Mouse (Mus musculus): ENCODE data around the gene Ddx41. TPM values are rescaled to one million over a fixed set of nuclear protein-coding genes. Genes with fewer than 3 reads are reported as not detected.
A peak's percentile ranks its signal among the peaks of the same experiment; 100 is the strongest.
"Not testable (repeated sequence)": the region's sequence is repeated elsewhere in the genome, so short reads cannot be mapped to it uniquely, and the experiment has no call there.

Ddx41 gene
- polyA plus RNA-seq, 1 experiment from 2014 or later, result 67.6 TPM

DNA sequence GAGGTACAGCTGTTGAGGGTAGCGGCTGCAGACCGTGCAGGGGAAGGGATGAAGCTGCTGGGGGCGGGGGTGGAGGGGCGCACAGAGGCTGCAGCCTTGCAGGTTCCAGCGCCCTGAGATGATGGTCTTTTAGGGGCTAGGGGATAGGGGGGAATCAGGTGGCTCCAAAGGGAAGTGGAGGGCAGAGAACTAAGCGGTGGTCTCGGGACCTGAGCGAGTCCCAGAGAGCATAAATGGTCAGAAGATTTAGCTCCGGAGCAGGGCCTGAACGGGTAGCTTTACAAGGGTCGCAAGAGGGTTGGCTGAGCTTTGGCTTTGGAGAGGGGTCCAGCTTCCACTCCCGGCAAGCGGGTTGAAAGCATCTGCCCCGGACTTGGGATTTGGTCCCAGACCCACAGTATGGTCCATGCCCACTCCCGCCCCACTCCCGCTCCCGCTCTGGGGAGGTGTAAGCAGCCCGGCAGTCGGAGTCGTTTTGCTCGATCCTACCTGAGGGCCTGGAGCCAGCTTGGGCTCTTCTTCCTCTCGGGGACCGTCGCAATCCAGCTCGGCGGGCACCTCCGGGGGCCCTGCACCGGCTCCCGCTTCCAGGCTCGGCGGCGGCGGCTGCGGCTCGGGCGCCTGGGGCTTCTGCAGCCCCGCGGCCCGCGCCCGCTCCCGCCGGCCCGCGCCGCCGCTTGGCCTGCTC is 34.0 kb upstream of the Ddx41 start:
- H3K9ac ChIP-seq (replicated peaks; ENCODE audit: low read depth, low read length), result peak overlapping the region; percentile 95
- peaks cover 3% of the 10 kb centered on the region for H3K36me3 ChIP-seq (ENCODE audit: control insufficient read depth, insufficient read depth, low read length)
- peak overlapping the region; percentile 88 for H3K27ac ChIP-seq (ENCODE audit: low read length)
- no peaks in the 10 kb centered on the region; the same call in 1 of the 2 replicates for H3K9me3 ChIP-seq (ENCODE audit: control insufficient read depth, low read depth, low read length)
- peak; percentile 57 for ATAC-seq (ENCODE audit: insufficient number of reproducible peaks, insufficient read depth, low FRiP score, low read depth)
- WGBS, result under 1% methylated on average over 47 of the region's 47 CpGs
- peak overlapping the region; percentile 88 for H3K4me3 ChIP-seq (ENCODE audit: low read depth, low read length)
- peak overlapping the region; percentile 92 for H3K4me2 ChIP-seq (replicated peaks; ENCODE audit: low read depth, low read length)
- H3K4me1 ChIP-seq (ENCODE audit: control insufficient read depth, insufficient read depth, low read length), result peaks cover 13% of the 10 kb centered on the region
- H3K27me3 ChIP-seq (ENCODE audit: control insufficient read depth, insufficient read depth, low read length), result no peaks in the 10 kb centered on the region

- peak overlapping the region; percentile 95 for H3K9ac ChIP-seq (replicated peaks; ENCODE audit: low read depth, low read length)
- H3K4me3 ChIP-seq (ENCODE audit: low read depth, low read length), result peak overlapping the region; percentile 88
- H3K27me3 ChIP-seq (ENCODE audit: control insufficient read depth, insufficient read depth, low read length), result no peaks in the 10 kb centered on the region
- H3K4me2 ChIP-seq (replicated peaks; ENCODE audit: low read depth, low read length), result peak overlapping the region; percentile 92
- ATAC-seq (ENCODE audit: insufficient number of reproducible peaks, insufficient read depth, low FRiP score, low read depth), result no peak; the same call in 1 of the 2 replicates
- H3K9me3 ChIP-seq (ENCODE audit: control insufficient read depth, low read depth, low read length), result no peaks in the 10 kb centered on the region; the same call in 1 of the 2 replicates
- H3K36me3 ChIP-seq (ENCODE audit: control insufficient read depth, insufficient read depth, low read length), result peaks cover 3% of the 10 kb centered on the region
- peaks cover 13% of the 10 kb centered on the region for H3K4me1 ChIP-seq (ENCODE audit: control insufficient read depth, insufficient read depth, low read length)
- WGBS, result 1% methylated on average over 16 of the region's 16 CpGs
- peak overlapping the region; percentile 55 for H3K27ac ChIP-seq (ENCODE audit: low read length)
Measured at GRCm38 (mm10) chr13:55569726-55570285, 33.3 kb upstream of the Ddx41 start.

GRCm38 (mm10) chr13:55568524-55568923 is 32.1 kb upstream of the Ddx41 start:
- 82% methylated on average over 4 of the region's 4 CpGs for WGBS
- not testable (repeated sequence) for H3K36me3 ChIP-seq (ENCODE audit: control insufficient read depth, insufficient read depth, low read length); H3K4me3 ChIP-seq (ENCODE audit: low read depth, low read length); H3K9ac ChIP-seq (replicated peaks; ENCODE audit: low read depth, low read length); H3K27me3 ChIP-seq (ENCODE audit: control insufficient read depth, insufficient read depth, low read length); H3K9me3 ChIP-seq (ENCODE audit: control insufficient read depth, low read depth, low read length); ATAC-seq (ENCODE audit: insufficient number of reproducible peaks, insufficient read depth, low FRiP score, low read depth); H3K27ac ChIP-seq (ENCODE audit: low read length); H3K4me2 ChIP-seq (replicated peaks; ENCODE audit: low read depth, low read length)
- H3K4me1 ChIP-seq (ENCODE audit: control insufficient read depth, insufficient read depth, low read length), result peaks cover 13% of the 10 kb centered on the region

- H3K4me3 ChIP-seq (ENCODE audit: low read depth, low read length), result no peak overlapping the region
- ATAC-seq (ENCODE audit: insufficient number of reproducible peaks, insufficient read depth, low FRiP score, low read depth), result no peak
- peaks cover 6% of the 10 kb centered on the region for H3K36me3 ChIP-seq (ENCODE audit: control insufficient read depth, insufficient read depth, low read length)
- no peaks in the 10 kb centered on the region for H3K27me3 ChIP-seq (ENCODE audit: control insufficient read depth, insufficient read depth, low read length)
- no peak overlapping the region for H3K27ac ChIP-seq (ENCODE audit: low read length)
- no peak overlapping the region for H3K4me2 ChIP-seq (replicated peaks; ENCODE audit: low read depth, low read length)
- peaks cover 13% of the 10 kb centered on the region for H3K4me1 ChIP-seq (ENCODE audit: control insufficient read depth, insufficient read depth, low read length)
- no peak overlapping the region for H3K9ac ChIP-seq (replicated peaks; ENCODE audit: low read depth, low read length)
- H3K9me3 ChIP-seq (ENCODE audit: control insufficient read depth, low read depth, low read length), result no peaks in the 10 kb centered on the region
- WGBS, result 82% methylated on average over 2 of the region's 2 CpGs
Measured at GRCm38 (mm10) chr13:55567949-55568348, 31.5 kb upstream of the Ddx41 start.

- Histone ChIP-seq H3K9me3 (ENCODE audit: control insufficient read depth, low read depth, low read length) (no peaks in the 10 kb centered on the region), H3K36me3 (ENCODE audit: control insufficient read depth, insufficient read depth, low read length) (peaks cover 6% of the 10 kb centered on the region), H3K27ac (ENCODE audit: low read length) (no peak overlapping the region), H3K4me2 (replicated peaks; ENCODE audit: low read depth, low read length) (no peak overlapping the region), H3K4me3 (ENCODE audit: low read depth, low read length) (no peak overlapping the region), H3K9ac (replicated peaks; ENCODE audit: low read depth, low read length) (no peak overlapping the region), H3K4me1 (ENCODE audit: control insufficient read depth, insufficient read depth, low read length) (peaks cover 13% of the 10 kb centered on the region), H3K27me3 (ENCODE audit: control insufficient read depth, insufficient read depth, low read length) (no peaks in the 10 kb centered on the region)
- 85% methylated on average over 6 of the region's 6 CpGs for WGBS
- ATAC-seq (ENCODE audit: insufficient number of reproducible peaks, insufficient read depth, low FRiP score, low read depth), result no peak
Measured at GRCm38 (mm10) chr13:55567001-55567400, 30.5 kb upstream of the Ddx41 start.

DNA sequence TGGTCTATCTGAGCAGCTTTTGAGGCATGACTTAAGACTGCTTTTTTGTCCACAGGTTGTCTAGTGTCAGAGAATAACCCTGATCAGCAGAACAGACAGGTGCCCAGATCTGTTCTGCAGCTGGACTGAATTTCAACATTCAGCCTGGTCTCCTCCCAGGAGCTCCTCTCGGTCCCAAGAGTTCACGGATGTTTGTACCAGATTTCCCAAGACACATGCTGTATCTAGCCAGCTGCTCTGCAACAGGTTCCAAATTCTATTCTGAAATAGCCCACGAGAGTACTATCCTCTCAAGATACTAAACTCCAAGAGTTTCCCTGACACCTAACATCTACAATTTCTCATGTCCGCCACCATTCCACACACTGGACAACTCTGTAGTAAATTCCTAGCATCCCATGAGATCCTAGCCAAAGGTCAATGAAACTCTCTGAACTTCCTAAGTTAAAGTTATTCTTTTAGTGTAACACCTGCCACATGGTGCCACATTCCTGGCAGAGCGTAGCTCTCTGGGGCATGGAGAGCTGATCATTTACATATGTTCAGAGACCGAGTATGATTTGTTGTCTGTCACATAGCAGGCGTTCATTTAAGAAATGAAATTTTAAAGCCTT is 26.9 kb upstream of the Ddx41 start:
- 78% methylated on average over 7 of the region's 7 CpGs for WGBS
- Histone ChIP-seq H3K27ac (ENCODE audit: low read length) (no peak overlapping the region), H3K36me3 (ENCODE audit: control insufficient read depth, insufficient read depth, low read length) (peaks cover 9% of the 10 kb centered on the region), H3K4me3 (ENCODE audit: low read depth, low read length) (no peak overlapping the region), H3K27me3 (ENCODE audit: control insufficient read depth, insufficient read depth, low read length) (no peaks in the 10 kb centered on the region), H3K9ac (replicated peaks; ENCODE audit: low read depth, low read length) (no peak overlapping the region), H3K4me1 (ENCODE audit: control insufficient read depth, insufficient read depth, low read length) (0 out of 2 replicates have a peak, but pooled peaks cover 3% of the 10 kb centered on the region), H3K9me3 (ENCODE audit: control insufficient read depth, low read depth, low read length) (no peaks in the 10 kb centered on the region), H3K4me2 (replicated peaks; ENCODE audit: low read depth, low read length) (no peak overlapping the region)
- ATAC-seq (ENCODE audit: insufficient number of reproducible peaks, insufficient read depth, low FRiP score, low read depth), result no peak

- no peaks in the 10 kb centered on the region for H3K27me3 ChIP-seq (ENCODE audit: control insufficient read depth, insufficient read depth, low read length)
- no peaks in the 10 kb centered on the region for H3K9me3 ChIP-seq (ENCODE audit: control insufficient read depth, low read depth, low read length)
- H3K36me3 ChIP-seq (ENCODE audit: control insufficient read depth, insufficient read depth, low read length), result peaks cover 26% of the 10 kb centered on the region
- no peak overlapping the region for H3K4me2 ChIP-seq (replicated peaks; ENCODE audit: low read depth, low read length)
- ATAC-seq (ENCODE audit: insufficient number of reproducible peaks, insufficient read depth, low FRiP score, low read depth), result no peak
- H3K9ac ChIP-seq (replicated peaks; ENCODE audit: low read depth, low read length), result no peak overlapping the region
- no peaks in the 10 kb centered on the region for H3K4me1 ChIP-seq (ENCODE audit: control insufficient read depth, insufficient read depth, low read length)
- no peak overlapping the region for H3K4me3 ChIP-seq (ENCODE audit: low read depth, low read length)
- WGBS, result 82% methylated on average over 6 of the region's 6 CpGs
- H3K27ac ChIP-seq (ENCODE audit: low read length), result no peak overlapping the region
Measured at GRCm38 (mm10) chr13:55557499-55557898, 21.0 kb upstream of the Ddx41 start.

GRCm38 (mm10) chr13:55555921-55556320 is 19.5 kb upstream of the Ddx41 start:
- peaks cover 39% of the 10 kb centered on the region for H3K36me3 ChIP-seq (ENCODE audit: control insufficient read depth, insufficient read depth, low read length)
- WGBS, result 92% methylated on average over 9 of the region's 9 CpGs
- no peaks in the 10 kb centered on the region for H3K27me3 ChIP-seq (ENCODE audit: control insufficient read depth, insufficient read depth, low read length)
- H3K4me2 ChIP-seq (replicated peaks; ENCODE audit: low read depth, low read length), result no peak overlapping the region
- no peaks in the 10 kb centered on the region for H3K4me1 ChIP-seq (ENCODE audit: control insufficient read depth, insufficient read depth, low read length)
- no peak overlapping the region for H3K4me3 ChIP-seq (ENCODE audit: low read depth, low read length)
- H3K27ac ChIP-seq (ENCODE audit: low read length), result no peak overlapping the region
- ATAC-seq (ENCODE audit: insufficient number of reproducible peaks, insufficient read depth, low FRiP score, low read depth), result no peak
- H3K9me3 ChIP-seq (ENCODE audit: control insufficient read depth, low read depth, low read length), result no peaks in the 10 kb centered on the region
- no peak overlapping the region for H3K9ac ChIP-seq (replicated peaks; ENCODE audit: low read depth, low read length)

All from stomach, embryonic 14.5 days (tissue).